Mouse (Mus musculus) limb, embryonic 10.5 days (tissue): ENCODE data around the gene Tdrd7. TPM values are rescaled to one million over a fixed set of nuclear protein-coding genes. Genes with fewer than 3 reads are reported as not detected.

Experiments used
- DNase-seq: peaks from one replicate; pipeline ENCODE4 v3.0.0-alpha.2; 2017; ENCODE audit warnings: low spot score
- H3K27ac ChIP-seq: fragments of 300-500 bp; sonication (generic); 2 replicates; pipeline ENCODE4 v1.5.1; 2016; ENCODE audit warnings: mild to moderate bottlenecking
- H3K27me3 ChIP-seq: fragments of 300-500 bp; sonication (generic); 2 replicates; pipeline ENCODE4 v1.6.1; 2016; ENCODE audit warnings: low read depth, mild to moderate bottlenecking; ENCODE audit not compliant: poor library complexity, severe bottlenecking
- H3K36me3 ChIP-seq: fragments of 300-500 bp; sonication (generic); 2 replicates; pipeline ENCODE4 v1.6.1; 2016; ENCODE audit warnings: mild to moderate bottlenecking, moderate library complexity
- H3K4me1 ChIP-seq: fragments of 300-500 bp; sonication (generic); 2 replicates; pipeline ENCODE4 v1.6.1; 2016
- H3K4me3 ChIP-seq: fragments of 300-500 bp; sonication (generic); 2 replicates; pipeline ENCODE4 v1.5.1; 2016; ENCODE audit warnings: mild to moderate bottlenecking, moderate library complexity
- H3K9me3 ChIP-seq: fragments of 300-500 bp; sonication (generic); replicated peaks from 2 replicates; pipeline ENCODE4 v1.6.1; 2016; ENCODE audit warnings: mild to moderate bottlenecking
- WGBS: fragments of 180-500 bp; shearing (Covaris S2); methylation state at CpG from one replicate; pipeline ENCODE4 v1.1.7; 2016; 5-methylcytosine and 5-hydroxymethylcytosine counted together
- polyA plus RNA-seq: library from polyadenylated mRNA; unstranded; fragments of >200 nt; fragmentation: Nextera tagmentation; extraction: Ambion mirVana; gene quantifications from 2 replicates; pipeline ENCODE4 v1.2.1, GENCODE M21; 2016

Tdrd7 gene
- polyA plus RNA-seq, 1 experiment from 2014 or later, result 3.1 TPM

DNA sequence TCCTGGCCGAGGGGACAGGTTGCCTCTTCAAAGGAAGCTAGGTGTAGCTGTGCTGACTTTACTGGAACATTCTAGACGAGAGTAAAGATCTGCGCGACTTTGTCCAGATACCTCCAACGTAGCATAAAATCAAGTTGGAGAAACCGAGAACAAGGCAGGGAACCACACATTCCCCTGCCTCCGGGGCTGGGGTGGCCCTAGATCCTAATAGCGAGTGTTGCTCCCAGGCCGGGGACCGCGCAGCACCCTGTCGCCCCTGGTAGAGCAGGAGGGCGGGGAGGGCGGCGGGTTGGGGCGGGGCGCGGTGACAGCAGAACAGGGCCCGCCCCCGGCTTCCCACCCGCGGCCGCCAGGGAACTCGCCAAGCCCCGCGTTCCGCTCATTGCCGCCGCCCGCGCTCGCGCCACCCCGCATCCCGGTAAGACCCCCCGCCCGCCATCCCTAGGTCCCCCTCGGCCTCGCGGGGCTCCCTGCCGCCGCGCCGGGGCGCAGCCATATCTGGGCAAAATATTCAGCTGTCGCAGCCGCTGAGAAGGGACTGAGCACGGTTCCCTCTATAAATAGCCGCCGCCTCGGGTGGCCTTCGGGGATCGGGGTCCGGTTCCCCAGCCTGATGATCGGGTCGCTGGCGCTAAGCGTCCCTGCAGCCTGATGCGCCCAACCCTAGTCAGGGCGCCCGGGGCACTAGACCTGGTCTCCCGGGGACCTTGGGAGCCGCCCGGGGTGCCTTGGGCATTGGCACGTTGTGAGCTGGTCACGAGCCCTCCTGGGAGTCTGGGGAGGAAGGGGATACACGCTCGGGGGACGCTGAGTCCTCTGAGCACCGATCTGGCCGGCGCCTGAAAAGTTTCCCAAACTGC lies 74.0 kb downstream of the Tdrd7 start, which contains the start of gene Tmod1:
Gene Tmod1 (plus strand): TSS at position 44 of the 860 bp plus-strand sequence.
- H3K9me3 ChIP-seq, result no peaks in the 10 kb centered on the region
- WGBS, result under 1% methylated on average over 61 of the region's 72 CpGs
- H3K27me3 ChIP-seq, result peaks cover 80% of the 10 kb centered on the region
- H3K4me1 ChIP-seq, result peaks cover 33% of the 10 kb centered on the region
- no peaks in the 10 kb centered on the region for H3K36me3 ChIP-seq
- H3K4me3 ChIP-seq, result peak within 1 kb of the TSS; percentile 70
- peak within 1 kb of the TSS; percentile 76 for H3K27ac ChIP-seq
- peak; percentile 68 for DNase-seq

GRCm38 (mm10) chr4:46039899-46040298 lies 74.8 kb downstream of the Tdrd7 start:
- Histone ChIP-seq H3K36me3 (no peaks in the 10 kb centered on the region), H3K9me3 (no peaks in the 10 kb centered on the region), H3K4me1 (peaks cover 33% of the 10 kb centered on the region), H3K4me3 (peak overlapping the region; percentile 70), H3K27me3 (peaks cover 80% of the 10 kb centered on the region), H3K27ac (0 out of 2 replicates have a peak overlapping the region, but pooled peaks have one; percentile 76)
- DNase-seq, result no peak
- 14% methylated on average over 6 of the region's 6 CpGs for WGBS

DNA sequence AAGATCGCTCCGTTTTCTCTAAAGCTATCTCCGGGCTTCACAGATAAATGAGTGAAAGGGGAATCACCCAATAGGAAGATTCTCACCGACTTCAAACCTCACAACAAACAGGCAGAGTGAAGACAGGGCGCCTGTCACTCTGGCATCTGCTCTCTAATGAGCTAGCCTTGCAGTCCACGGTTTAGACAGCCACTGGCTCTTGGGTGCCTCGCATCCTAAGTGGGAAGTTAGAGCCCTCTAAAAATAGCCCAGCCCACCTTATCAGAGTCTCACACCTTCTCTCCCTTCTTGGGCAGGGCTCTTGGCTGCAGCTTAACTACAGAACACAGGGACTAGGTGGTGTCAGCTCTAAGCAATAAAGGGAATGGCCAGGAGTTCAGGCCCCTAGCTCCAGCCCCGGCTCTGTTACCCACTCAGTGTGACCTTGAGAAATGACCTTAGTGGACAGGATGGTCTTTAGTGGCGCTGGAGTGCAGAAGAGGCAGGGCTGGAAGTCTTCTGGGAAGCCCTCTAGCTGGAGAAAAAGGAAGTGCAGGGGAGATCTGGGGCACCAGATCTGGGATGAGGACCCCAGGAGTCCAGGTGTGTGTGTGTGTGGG lies 75.6 kb downstream of the Tdrd7 start:
- no peak for DNase-seq
- H3K4me3 ChIP-seq, result no peak overlapping the region
- peaks cover 33% of the 10 kb centered on the region for H3K4me1 ChIP-seq
- H3K27ac ChIP-seq, result no peak overlapping the region; the same call in 1 of the 2 replicates
- WGBS, result 15% methylated on average over 9 of the region's 9 CpGs
- peaks cover 77% of the 10 kb centered on the region for H3K27me3 ChIP-seq
- no peaks in the 10 kb centered on the region for H3K9me3 ChIP-seq
- H3K36me3 ChIP-seq, result no peaks in the 10 kb centered on the region

DNA sequence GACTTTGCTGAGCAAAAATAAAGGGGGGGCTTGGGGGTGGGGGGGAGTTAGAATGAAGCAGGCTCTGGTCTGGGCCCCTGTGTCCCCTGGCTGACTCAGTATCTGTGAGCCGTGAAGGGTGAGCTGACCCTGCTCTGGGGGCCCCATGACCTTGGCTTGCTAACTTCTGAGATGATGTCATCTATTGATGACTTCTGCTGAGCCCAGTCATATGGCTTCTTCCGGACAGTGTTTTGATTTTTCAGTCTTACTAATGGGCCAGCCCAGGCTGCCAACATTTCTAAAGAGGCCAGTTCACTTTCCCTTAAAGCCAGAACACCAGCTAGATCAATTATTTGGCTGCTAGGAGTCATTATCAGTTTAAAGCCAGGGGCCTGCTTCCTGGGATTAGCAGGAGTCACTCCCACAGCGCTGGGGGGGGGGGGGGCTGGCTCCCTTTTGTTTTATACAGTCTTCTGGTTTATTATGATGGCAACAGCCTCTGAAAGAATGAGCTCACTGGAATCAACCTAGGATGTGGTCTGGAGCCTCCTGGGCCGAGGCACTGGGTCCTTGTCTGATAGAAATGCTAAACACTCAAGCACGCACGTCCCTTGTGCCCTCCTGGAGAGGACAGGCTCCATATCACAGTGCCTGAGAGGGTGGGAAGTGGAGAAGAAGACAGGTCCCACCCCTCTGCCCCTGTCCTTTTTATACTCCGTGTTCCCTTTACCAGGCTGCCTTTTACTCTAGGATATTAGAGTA lies 76.8 kb downstream of the Tdrd7 start:
- no peak overlapping the region for H3K27ac ChIP-seq

GRCm38 (mm10) chr4:46042505-46042850 lies 77.3 kb downstream of the Tdrd7 start:
- no peaks in the 10 kb centered on the region for H3K9me3 ChIP-seq
- H3K27me3 ChIP-seq, result peaks cover 61% of the 10 kb centered on the region
- 63% methylated on average over 5 of the region's 5 CpGs for WGBS
- peaks cover 33% of the 10 kb centered on the region for H3K4me1 ChIP-seq
- no peaks in the 10 kb centered on the region for H3K36me3 ChIP-seq
- no peak overlapping the region for H3K27ac ChIP-seq
- DNase-seq, result no peak
- no peak overlapping the region for H3K4me3 ChIP-seq

More for the DNA sequence above, 76.8 kb downstream of the Tdrd7 start:
- WGBS, result 35% methylated on average over 7 of the region's 7 CpGs
- Histone ChIP-seq H3K27me3 (peaks cover 67% of the 10 kb centered on the region), H3K4me3 (no peak overlapping the region), H3K9me3 (no peaks in the 10 kb centered on the region), H3K4me1 (peaks cover 33% of the 10 kb centered on the region), H3K36me3 (no peaks in the 10 kb centered on the region)
- DNase-seq, result no peak

GRCm38 (mm10) chr4:46043361-46043760 lies 78.2 kb downstream of the Tdrd7 start:
- Histone ChIP-seq H3K4me1 (peaks cover 33% of the 10 kb centered on the region), H3K4me3 (no peak overlapping the region), H3K27me3 (peaks cover 53% of the 10 kb centered on the region), H3K27ac (no peak overlapping the region), H3K36me3 (no peaks in the 10 kb centered on the region), H3K9me3 (no peaks in the 10 kb centered on the region)
- WGBS, result 85% methylated on average over 8 of the region's 8 CpGs
- DNase-seq, result no peak

DNA sequence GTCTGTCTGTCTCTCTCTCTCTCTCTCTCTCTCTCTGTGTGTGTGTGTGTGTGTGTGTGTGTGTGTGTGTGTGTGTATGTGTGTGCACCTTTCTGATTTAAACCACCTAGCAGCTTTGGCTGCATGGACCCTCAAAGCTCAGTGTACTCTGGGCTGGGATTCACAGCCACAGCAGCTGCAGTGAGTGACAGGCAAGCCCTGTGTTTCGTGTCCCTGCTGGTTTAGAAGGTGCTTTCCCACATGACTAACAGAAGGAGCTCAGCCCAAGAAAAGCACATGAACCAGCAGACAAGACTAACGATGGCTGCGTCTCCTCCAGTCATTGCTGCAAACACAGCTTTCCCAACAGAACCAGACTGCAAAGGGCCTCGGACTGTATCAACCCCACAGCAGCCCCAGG lies 82.8 kb downstream of the Tdrd7 start:
- Histone ChIP-seq H3K9me3 (no peaks in the 10 kb centered on the region), H3K27me3 (0 out of 2 replicates have a peak, but pooled peaks cover 8% of the 10 kb centered on the region), H3K4me1 (no peaks in the 10 kb centered on the region), H3K4me3 (no peak overlapping the region), H3K36me3 (no peaks in the 10 kb centered on the region), H3K27ac (no peak overlapping the region)
- WGBS, result 79% methylated on average over 4 of the region's 4 CpGs
- DNase-seq, result no peak

GRCm38 (mm10) chr4:46048418-46048817 lies 83.3 kb downstream of the Tdrd7 start:
- no peaks in the 10 kb centered on the region for H3K9me3 ChIP-seq
- H3K27me3 ChIP-seq, result 0 out of 2 replicates have a peak, but pooled peaks cover 4% of the 10 kb centered on the region
- no peak overlapping the region for H3K27ac ChIP-seq
- DNase-seq, result no peak
- H3K4me3 ChIP-seq, result no peak overlapping the region
- no peaks in the 10 kb centered on the region for H3K36me3 ChIP-seq
- no peaks in the 10 kb centered on the region for H3K4me1 ChIP-seq
- WGBS, result 89% methylated on average over 7 of the region's 7 CpGs

DNA sequence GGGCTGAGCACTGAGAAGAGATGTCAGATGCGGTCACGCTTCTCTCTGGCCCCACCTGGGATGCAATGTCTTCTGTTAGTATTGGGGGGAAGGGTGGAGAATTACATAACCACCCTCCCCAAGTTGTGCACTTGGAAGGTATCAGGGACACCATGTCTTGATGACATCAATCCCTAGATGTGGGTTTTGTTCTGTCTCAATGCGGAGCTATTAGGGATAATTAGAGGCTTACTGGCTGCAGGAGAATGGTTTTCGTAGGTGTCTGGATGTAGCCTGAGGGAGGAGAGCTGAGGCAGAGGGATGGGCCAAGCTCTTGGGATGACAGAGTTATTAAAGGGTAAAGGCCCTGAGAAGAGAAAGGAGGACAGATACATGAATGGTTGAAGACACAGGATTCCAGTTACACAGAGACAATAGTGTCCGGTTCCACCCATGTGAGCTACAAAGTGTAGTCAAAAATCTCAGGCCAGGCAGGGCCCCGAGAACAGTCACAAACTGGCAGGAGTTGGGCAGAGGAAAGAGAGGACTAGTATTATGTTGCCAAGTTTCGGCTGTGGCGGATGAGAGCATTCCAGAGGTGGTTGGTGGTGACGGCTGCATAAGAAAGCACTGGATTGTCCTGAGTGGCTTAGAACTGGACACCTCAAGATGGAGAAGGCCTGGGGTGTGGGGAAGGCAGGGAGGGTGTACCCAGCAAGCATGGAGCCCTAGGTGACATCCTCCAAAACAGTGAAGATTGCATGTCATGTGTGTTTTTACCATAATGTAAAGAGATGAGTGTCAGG lies 88.4 kb downstream of the Tdrd7 start:
- WGBS, result 88% methylated on average over 9 of the region's 9 CpGs

GRCm38 (mm10) chr4:46056163-46056562 lies 91.0 kb downstream of the Tdrd7 start:
- H3K36me3 ChIP-seq, result no peaks in the 10 kb centered on the region
- no peak overlapping the region for H3K27ac ChIP-seq
- no peak overlapping the region for H3K4me3 ChIP-seq
- H3K4me1 ChIP-seq, result no peaks in the 10 kb centered on the region
- DNase-seq, result no peak
- 90% methylated on average over 5 of the region's 5 CpGs for WGBS
- no peaks in the 10 kb centered on the region for H3K27me3 ChIP-seq
- H3K9me3 ChIP-seq, result no peaks in the 10 kb centered on the region

More for the DNA sequence above, 88.4 kb downstream of the Tdrd7 start:
- Histone ChIP-seq H3K36me3 (no peaks in the 10 kb centered on the region), H3K4me1 (no peaks in the 10 kb centered on the region), H3K9me3 (no peaks in the 10 kb centered on the region), H3K4me3 (no peak overlapping the region), H3K27me3 (no peaks in the 10 kb centered on the region), H3K27ac (no peak overlapping the region)
- DNase-seq, result no peak

DNA sequence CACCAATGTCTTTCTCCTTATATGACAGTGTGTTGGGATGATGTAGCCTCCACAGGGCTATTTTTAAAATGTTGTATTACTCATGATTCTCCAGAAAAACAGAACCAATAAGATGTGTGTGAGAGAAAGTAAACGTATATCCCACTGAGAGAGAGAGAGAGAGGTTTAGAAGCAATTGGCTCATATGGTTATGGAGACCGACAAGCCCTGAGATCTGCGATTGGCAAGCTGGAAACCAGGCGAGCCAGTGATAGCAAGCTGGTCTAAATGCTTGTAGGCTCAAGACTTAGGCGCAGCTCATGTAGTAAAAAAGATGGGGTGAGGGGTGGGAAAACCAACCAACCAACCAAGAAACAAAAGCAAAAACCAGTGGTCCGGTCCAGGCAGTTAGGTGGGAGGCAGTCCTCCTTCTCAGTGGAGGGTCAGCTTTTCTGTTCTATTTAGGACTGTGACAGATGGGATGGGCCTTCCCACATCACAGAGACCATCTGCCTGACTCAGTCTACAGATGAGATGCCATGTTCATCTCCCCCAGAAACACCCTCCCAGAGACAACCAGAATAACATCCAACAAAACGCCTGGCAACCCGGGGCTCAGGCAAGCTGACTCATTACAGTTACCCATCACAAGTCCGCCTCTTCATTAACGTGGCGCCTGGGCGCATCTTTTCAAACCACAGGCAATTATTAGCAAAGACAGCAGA lies 96.3 kb downstream of the Tdrd7 start:
- Histone ChIP-seq H3K27ac (no peak overlapping the region), H3K36me3 (no peaks in the 10 kb centered on the region), H3K4me1 (peaks cover 15% of the 10 kb centered on the region), H3K9me3 (no peaks in the 10 kb centered on the region), H3K27me3 (0 out of 2 replicates have a peak, but pooled peaks cover 19% of the 10 kb centered on the region), H3K4me3 (no peak overlapping the region)
- DNase-seq, result no peak
- WGBS, result 95% methylated on average over 12 of the region's 12 CpGs

DNA sequence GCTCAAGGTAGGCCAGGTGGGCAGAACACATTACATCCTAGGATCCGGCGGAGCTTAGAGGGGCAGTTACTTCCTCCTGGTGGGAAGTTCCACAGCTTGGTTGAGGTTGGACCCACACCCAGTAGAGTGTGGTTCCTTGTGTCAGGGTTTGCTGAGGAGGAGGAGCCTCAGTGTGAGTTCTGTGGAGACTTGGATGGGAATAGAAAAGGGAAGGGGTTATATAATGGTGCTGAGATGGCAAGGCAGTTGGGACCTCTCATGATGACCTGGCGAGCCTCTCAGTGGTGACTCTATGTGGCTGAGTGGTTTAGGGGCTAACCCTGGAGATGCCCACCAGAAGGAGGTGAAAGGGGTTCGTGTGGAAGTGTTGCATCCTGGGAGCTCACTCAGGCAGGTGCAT lies 98.7 kb downstream of the Tdrd7 start:
- H3K4me1 ChIP-seq, result peaks cover 15% of the 10 kb centered on the region
- WGBS, result 81% methylated on average over 4 of the region's 4 CpGs
- no peaks in the 10 kb centered on the region for H3K9me3 ChIP-seq
- no peaks in the 10 kb centered on the region for H3K36me3 ChIP-seq
- DNase-seq, result no peak
- H3K27me3 ChIP-seq, result 0 out of 2 replicates have a peak, but pooled peaks cover 19% of the 10 kb centered on the region
- no peak overlapping the region for H3K27ac ChIP-seq
- H3K4me3 ChIP-seq, result no peak overlapping the region
